Mouse (Mus musculus): ENCODE results near the gene Fam189a1. TPM values are rescaled to one million over a fixed set of nuclear protein-coding genes. Genes with fewer than 3 reads are reported as not detected.

The Fam189a1 gene
- polyA plus RNA-seq, 1 experiment from 2014 or later: 5.7 TPM

GRCm38 (mm10) chr7:64873266-64873665, 283.1 kb downstream of the Fam189a1 start:
- Histone ChIP-seq H3K36me3 (ENCODE audit: control insufficient read depth, insufficient read depth) (no peaks in the 10 kb centered on the region), H3K4me1 (replicated peaks; ENCODE audit: control insufficient read depth, insufficient read depth, low read length) (peaks cover 33% of the 10 kb centered on the region), H3K9ac (replicated peaks; ENCODE audit: low read depth, low read length) (peak overlapping the region; percentile 26; the same call in 1 of the 2 replicates), H3K9me3 (ENCODE audit: control insufficient read depth, low read length) (no peaks in the 10 kb centered on the region), H3K4me2 (ENCODE audit: low read length) (peak overlapping the region; percentile 46), H3K4me3 (replicated peaks; ENCODE audit: low read length) (peak overlapping the region; percentile 93), H3K27me3 (replicated peaks; ENCODE audit: control insufficient read depth, insufficient read depth, low read length) (no peaks in the 10 kb centered on the region), H3K27ac (ENCODE audit: low read length) (peak overlapping the region; percentile 45)
- peak; percentile 13; the same call in 1 of the 2 replicates for ATAC-seq
- WGBS: 36% methylated on average over 11 of the region's 11 CpGs

DNA sequence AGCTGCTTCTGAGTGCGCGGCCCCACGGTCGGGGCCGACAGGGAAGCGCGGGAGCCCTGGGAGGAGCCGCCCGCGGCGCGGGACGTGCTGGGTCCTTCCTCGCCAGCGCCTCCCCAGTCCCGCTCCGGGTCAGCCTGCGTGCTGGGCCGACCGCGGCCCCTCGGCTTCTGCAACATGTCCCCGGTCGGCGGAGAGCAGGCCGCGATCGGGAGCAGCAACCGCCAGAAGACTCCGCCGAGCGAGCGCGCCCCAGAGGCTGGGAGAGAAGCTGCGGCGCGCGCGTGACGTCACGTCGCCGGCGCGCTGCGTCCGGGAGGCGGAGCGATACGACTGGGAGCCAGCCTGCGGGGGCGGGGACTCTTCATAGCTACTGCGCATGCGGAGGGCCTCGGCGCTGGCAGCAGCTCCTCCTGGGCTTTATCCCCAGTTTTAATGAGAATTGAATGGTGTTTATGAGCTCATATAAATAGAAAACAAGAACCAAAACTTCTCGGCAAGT, 283.6 kb downstream of the Fam189a1 start, which contains the start of gene Nsmce3:
TSS of gene Nsmce3 (minus strand) at position 255 of the 499 bp plus-strand sequence.
- WGBS: 0% methylated on average over 47 of the region's 57 CpGs
- ATAC-seq: peak; percentile 96
- Histone ChIP-seq H3K36me3 (ENCODE audit: control insufficient read depth, insufficient read depth) (no peaks in the 10 kb centered on the region), H3K4me3 (replicated peaks; ENCODE audit: low read length) (peak within 1 kb of the TSS; percentile 93), H3K27me3 (replicated peaks; ENCODE audit: control insufficient read depth, insufficient read depth, low read length) (no peaks in the 10 kb centered on the region), H3K9me3 (ENCODE audit: control insufficient read depth, low read length) (no peaks in the 10 kb centered on the region), H3K4me2 (ENCODE audit: low read length) (peak within 1 kb of the TSS; percentile 98), H3K9ac (replicated peaks; ENCODE audit: low read depth, low read length) (peak within 1 kb of the TSS; percentile 93), H3K27ac (ENCODE audit: low read length) (peak within 1 kb of the TSS; percentile 95), H3K4me1 (replicated peaks; ENCODE audit: control insufficient read depth, insufficient read depth, low read length) (peaks cover 33% of the 10 kb centered on the region)

DNA sequence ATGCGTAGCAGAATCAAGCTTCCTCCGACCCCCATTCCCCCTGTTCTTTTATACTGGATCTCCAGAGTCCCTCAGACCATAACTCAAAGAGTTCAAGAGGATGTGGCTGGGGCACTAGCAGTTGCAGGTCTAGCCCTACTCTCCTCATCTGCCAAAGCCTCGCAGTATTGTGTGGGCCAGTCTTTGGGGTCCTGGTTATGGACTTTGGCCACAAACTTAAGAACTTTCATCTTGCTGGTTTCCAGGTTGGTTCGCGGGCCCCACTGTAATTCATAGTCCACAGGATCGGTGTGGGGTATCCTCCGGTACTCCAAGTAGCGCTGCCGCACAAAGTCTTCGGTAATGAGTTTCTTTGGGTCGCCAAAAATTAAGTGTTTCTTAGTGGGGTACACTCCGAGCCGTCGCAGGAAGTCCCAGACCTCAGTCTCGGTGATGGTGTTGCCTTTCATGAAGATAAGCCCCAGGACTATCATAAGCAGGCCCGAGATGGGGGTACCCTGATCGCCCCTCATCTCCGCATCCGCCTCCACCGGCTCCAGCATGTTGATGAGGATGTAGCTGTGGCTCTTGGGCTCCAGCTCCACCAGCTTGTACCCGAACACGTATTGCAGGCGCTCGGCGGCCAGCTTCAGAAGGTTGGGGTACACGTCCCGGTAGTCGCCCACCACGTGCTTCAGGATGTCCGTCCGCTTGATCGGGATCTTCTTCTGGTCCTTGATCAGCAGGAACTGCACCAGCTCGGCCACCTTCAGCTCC, 284.2 kb downstream of the Fam189a1 start:
- H3K27me3 ChIP-seq (replicated peaks; ENCODE audit: control insufficient read depth, insufficient read depth, low read length): no peaks in the 10 kb centered on the region
- under 1% methylated on average over 33 of the region's 33 CpGs for WGBS
- no peaks in the 10 kb centered on the region for H3K36me3 ChIP-seq (ENCODE audit: control insufficient read depth, insufficient read depth)
- peak overlapping the region; percentile 98 for H3K4me2 ChIP-seq (ENCODE audit: low read length)
- H3K27ac ChIP-seq (ENCODE audit: low read length): peak overlapping the region; percentile 95
- H3K9ac ChIP-seq (replicated peaks; ENCODE audit: low read depth, low read length): peak overlapping the region; percentile 93
- peak; percentile 59 for ATAC-seq
- peak overlapping the region; percentile 93 for H3K4me3 ChIP-seq (replicated peaks; ENCODE audit: low read length)
- peaks cover 33% of the 10 kb centered on the region for H3K4me1 ChIP-seq (replicated peaks; ENCODE audit: control insufficient read depth, insufficient read depth, low read length)
- no peaks in the 10 kb centered on the region for H3K9me3 ChIP-seq (ENCODE audit: control insufficient read depth, low read length)

DNA sequence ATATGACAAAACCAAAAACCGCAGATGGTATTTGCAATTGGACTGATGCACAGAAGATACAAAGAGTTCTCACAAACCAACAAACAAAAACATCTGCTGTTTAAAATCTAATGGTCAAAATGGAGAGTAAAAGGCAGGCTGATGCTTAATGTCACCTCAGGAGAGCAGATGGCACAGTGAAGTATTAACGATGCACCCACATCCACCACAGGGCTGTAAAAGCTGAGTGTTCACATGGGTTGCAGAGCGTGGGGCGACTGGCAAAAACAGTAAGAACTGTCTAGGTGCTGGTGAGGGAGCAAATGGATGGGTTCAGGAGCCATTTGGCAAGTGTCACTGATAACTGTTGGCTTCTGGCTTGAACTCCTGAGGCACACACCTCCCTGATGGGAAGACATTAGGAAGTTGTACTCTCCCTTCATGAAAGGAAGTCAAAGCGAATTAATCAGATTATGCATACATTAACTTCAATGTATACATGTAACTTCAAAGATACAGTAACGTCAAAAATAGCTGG, 286.8 kb downstream of the Fam189a1 start:
- no peak for ATAC-seq
- Histone ChIP-seq H3K4me2 (ENCODE audit: low read length) (no peak overlapping the region; the same call in 1 of the 2 replicates), H3K4me3 (replicated peaks; ENCODE audit: low read length) (no peak overlapping the region), H3K36me3 (ENCODE audit: control insufficient read depth, insufficient read depth) (no peaks in the 10 kb centered on the region), H3K4me1 (replicated peaks; ENCODE audit: control insufficient read depth, insufficient read depth, low read length) (peaks cover 33% of the 10 kb centered on the region), H3K27me3 (replicated peaks; ENCODE audit: control insufficient read depth, insufficient read depth, low read length) (no peaks in the 10 kb centered on the region), H3K9ac (replicated peaks; ENCODE audit: low read depth, low read length) (no peak overlapping the region), H3K9me3 (ENCODE audit: control insufficient read depth, low read length) (no peaks in the 10 kb centered on the region), H3K27ac (ENCODE audit: low read length) (no peak overlapping the region)
- WGBS: 80% methylated on average over 6 of the region's 6 CpGs

GRCm38 (mm10) chr7:64863538-64863937, 292.8 kb downstream of the Fam189a1 start:
- Histone ChIP-seq H3K27me3 (replicated peaks; ENCODE audit: control insufficient read depth, insufficient read depth, low read length) (peaks cover 3% of the 10 kb centered on the region; the same call in 1 of the 2 replicates), H3K4me1 (replicated peaks; ENCODE audit: control insufficient read depth, insufficient read depth, low read length) (peaks cover 2% of the 10 kb centered on the region; the same call in 1 of the 2 replicates), H3K9me3 (ENCODE audit: control insufficient read depth, low read length) (no peaks in the 10 kb centered on the region), H3K9ac (replicated peaks; ENCODE audit: low read depth, low read length) (no peak overlapping the region), H3K27ac (ENCODE audit: low read length) (no peak overlapping the region), H3K4me3 (replicated peaks; ENCODE audit: low read length) (no peak overlapping the region), H3K4me2 (ENCODE audit: low read length) (no peak overlapping the region), H3K36me3 (ENCODE audit: control insufficient read depth, insufficient read depth) (no peaks in the 10 kb centered on the region)
- WGBS: 91% methylated on average over 3 of the region's 3 CpGs
- no peak for ATAC-seq

DNA sequence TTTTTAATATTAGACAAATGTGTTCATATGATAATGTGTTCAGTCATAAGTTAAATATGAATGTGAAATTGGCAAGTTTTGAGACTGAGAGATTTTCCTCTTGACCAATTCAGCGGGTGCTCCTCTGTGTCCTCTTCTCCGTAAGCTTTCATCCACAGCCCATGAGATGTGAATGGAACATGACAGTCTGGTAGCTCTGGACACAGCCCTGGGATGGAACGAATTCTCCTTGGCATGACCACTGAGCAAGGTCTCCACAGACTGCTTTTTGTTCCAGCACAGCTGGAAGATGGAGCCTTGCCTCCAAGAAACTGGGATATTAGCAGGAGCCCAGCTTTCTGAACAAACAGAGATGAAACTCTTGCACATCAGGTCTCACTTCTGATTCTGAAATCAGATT, 293.4 kb downstream of the Fam189a1 start:
- WGBS: 85% methylated on average over 3 of the region's 3 CpGs
- Histone ChIP-seq H3K4me2 (ENCODE audit: low read length) (no peak overlapping the region), H3K4me3 (replicated peaks; ENCODE audit: low read length) (no peak overlapping the region)

DNA sequence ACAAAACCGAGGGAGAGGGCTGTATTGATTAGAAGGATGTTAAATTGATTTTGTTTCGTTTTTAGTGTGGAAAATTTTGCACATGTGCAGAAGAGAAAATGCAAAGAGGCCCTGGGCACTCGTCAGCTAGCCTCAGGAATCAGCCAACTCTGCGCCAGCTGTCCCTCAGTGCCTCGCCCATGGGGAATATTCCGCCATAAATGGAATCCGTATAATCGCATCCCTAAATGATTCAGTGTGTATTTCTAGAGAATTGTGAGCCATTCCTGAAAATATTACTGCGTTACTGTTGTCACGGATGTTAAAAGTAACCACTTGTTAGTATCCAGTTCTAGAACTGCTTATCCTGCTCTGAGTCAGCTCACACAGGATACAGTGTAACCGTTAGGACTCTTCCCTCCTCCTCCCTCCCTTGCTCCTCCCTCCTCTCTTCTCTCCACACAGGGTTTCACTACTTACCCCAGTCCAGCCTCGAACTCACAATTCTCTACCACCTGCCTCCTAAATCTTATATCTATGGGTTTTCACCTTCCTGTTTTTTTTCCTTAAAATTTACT, 299.8 kb downstream of the Fam189a1 start:
- 72% methylated on average over 12 of the region's 12 CpGs for WGBS
- ATAC-seq: no peak
- Histone ChIP-seq H3K27ac (ENCODE audit: low read length) (no peak overlapping the region), H3K9me3 (ENCODE audit: control insufficient read depth, low read length) (no peaks in the 10 kb centered on the region), H3K4me3 (replicated peaks; ENCODE audit: low read length) (no peak overlapping the region), H3K27me3 (replicated peaks; ENCODE audit: control insufficient read depth, insufficient read depth, low read length) (no peaks in the 10 kb centered on the region), H3K4me2 (ENCODE audit: low read length) (peak overlapping the region; percentile 13; the same call in 1 of the 2 replicates), H3K36me3 (ENCODE audit: control insufficient read depth, insufficient read depth) (no peaks in the 10 kb centered on the region), H3K9ac (replicated peaks; ENCODE audit: low read depth, low read length) (no peak overlapping the region), H3K4me1 (replicated peaks; ENCODE audit: control insufficient read depth, insufficient read depth, low read length) (peaks cover 4% of the 10 kb centered on the region; the same call in 1 of the 2 replicates)

More for the DNA sequence above, 293.4 kb downstream of the Fam189a1 start:
- no peak overlapping the region for H3K9ac ChIP-seq (replicated peaks; ENCODE audit: low read depth, low read length)
- ATAC-seq: no peak
- H3K36me3 ChIP-seq (ENCODE audit: control insufficient read depth, insufficient read depth): no peaks in the 10 kb centered on the region
- H3K27ac ChIP-seq (ENCODE audit: low read length): no peak overlapping the region
- H3K27me3 ChIP-seq (replicated peaks; ENCODE audit: control insufficient read depth, insufficient read depth, low read length): peaks cover 3% of the 10 kb centered on the region; the same call in 1 of the 2 replicates
- no peaks in the 10 kb centered on the region for H3K9me3 ChIP-seq (ENCODE audit: control insufficient read depth, low read length)
- no peaks in the 10 kb centered on the region for H3K4me1 ChIP-seq (replicated peaks; ENCODE audit: control insufficient read depth, insufficient read depth, low read length)

DNA sequence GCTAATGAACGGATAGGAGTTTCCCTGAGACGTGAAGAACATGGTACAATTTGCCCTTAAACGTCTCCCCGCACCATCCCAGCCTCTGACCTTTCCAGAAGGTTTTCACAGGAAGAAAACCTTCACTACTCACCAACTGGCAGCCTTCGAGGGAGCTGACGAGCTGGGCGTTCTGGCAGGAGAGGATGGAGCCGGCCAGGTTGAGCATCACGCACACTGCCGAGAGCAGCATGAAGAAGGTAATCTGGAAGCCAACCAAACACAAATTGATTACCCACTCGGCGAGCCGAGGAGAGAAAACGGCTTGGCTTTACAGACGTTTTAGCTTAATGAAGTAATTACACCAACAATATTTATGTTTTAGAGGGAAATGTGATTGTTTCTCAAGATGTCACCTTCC, 300.4 kb downstream of the Fam189a1 start:
- ATAC-seq: no peak

GRCm38 (mm10) chr7:64855389-64855927, 300.9 kb downstream of the Fam189a1 start:
- Histone ChIP-seq H3K27ac (ENCODE audit: low read length) (no peak overlapping the region), H3K36me3 (ENCODE audit: control insufficient read depth, insufficient read depth) (no peaks in the 10 kb centered on the region), H3K4me3 (replicated peaks; ENCODE audit: low read length) (no peak overlapping the region), H3K9me3 (ENCODE audit: control insufficient read depth, low read length) (no peaks in the 10 kb centered on the region), H3K4me2 (ENCODE audit: low read length) (no peak overlapping the region), H3K4me1 (replicated peaks; ENCODE audit: control insufficient read depth, insufficient read depth, low read length) (peaks cover 4% of the 10 kb centered on the region; the same call in 1 of the 2 replicates), H3K9ac (replicated peaks; ENCODE audit: low read depth, low read length) (no peak overlapping the region), H3K27me3 (replicated peaks; ENCODE audit: control insufficient read depth, insufficient read depth, low read length) (no peaks in the 10 kb centered on the region)
- ATAC-seq: no peak
- 75% methylated on average over 5 of the region's 10 CpGs for WGBS

More for the DNA sequence above, 300.4 kb downstream of the Fam189a1 start:
- Histone ChIP-seq H3K36me3 (ENCODE audit: control insufficient read depth, insufficient read depth) (no peaks in the 10 kb centered on the region), H3K4me1 (replicated peaks; ENCODE audit: control insufficient read depth, insufficient read depth, low read length) (peaks cover 4% of the 10 kb centered on the region; the same call in 1 of the 2 replicates), H3K9me3 (ENCODE audit: control insufficient read depth, low read length) (no peaks in the 10 kb centered on the region), H3K27me3 (replicated peaks; ENCODE audit: control insufficient read depth, insufficient read depth, low read length) (no peaks in the 10 kb centered on the region), H3K4me2 (ENCODE audit: low read length) (peak overlapping the region; percentile 13), H3K27ac (ENCODE audit: low read length) (no peak overlapping the region), H3K4me3 (replicated peaks; ENCODE audit: low read length) (no peak overlapping the region), H3K9ac (replicated peaks; ENCODE audit: low read depth, low read length) (no peak overlapping the region)
- 40% methylated on average over 15 of the region's 15 CpGs for WGBS

Data from forebrain, embryonic 16.5 days (tissue).